ENCODE assay signal across 10 mouse cellular contexts in genomic region chrX:99522289-99522688, GRCm38 (mm10). TPM values are rescaled to one million over a fixed set of nuclear protein-coding genes. Genes with fewer than 3 reads are reported as not detected.
A peak's percentile ranks its signal among the peaks of the same experiment; 100 is the strongest.
DNase-seq lines count a peak whose midpoint lies in the region; ATAC-seq lines count a peak whose summit lies in the region.
"Had no signal": no experiment of that assay in that cellular context is flagged by ENCODE, and none has a peak within 500 bp of the region (broad histone marks: within the 10 kb centered on the region; RNA-seq: fewer than 3 reads in every experiment).

No protein-coding gene starts in this region.

- DNase-seq in ES-CJ7 (ENCODE audit: low read depth, low spot score): peak; percentile 89
- DNase-seq in embryo, embryonic 11 days: peak; percentile 75
- DNase-seq in right cerebral cortex, postnatal 4 days: no peak
- no peak for DNase-seq in Muller cell, postnatal 12 days (ENCODE audit: inconsistent ontology term)

- H3K4me1 ChIP-seq in hindbrain, embryonic 12.5 days: peaks cover 17% of the 10 kb centered on the region
- H3K4me1 ChIP-seq in midbrain, embryonic 16.5 days (ENCODE audit: control insufficient read depth, insufficient read depth, low read length): no peaks in the 10 kb centered on the region
- H3K4me1 ChIP-seq: liver, embryonic 13.5 days had no signal

- no peaks in the 10 kb centered on the region for H3K9me3 ChIP-seq in hindbrain, embryonic 12.5 days (replicated peaks)
- no peaks in the 10 kb centered on the region for H3K9me3 ChIP-seq in midbrain, embryonic 16.5 days (replicated peaks; ENCODE audit: control insufficient read depth, low read length, poor library complexity, severe bottlenecking)
- H3K9me3 ChIP-seq: embryonic facial prominence, embryonic 12.5 days; liver, embryonic 13.5 days had no signal

- ATAC-seq in hindbrain, embryonic 12.5 days (ENCODE audit: low FRiP score): peak; percentile 93
- peak; percentile 66 for ATAC-seq in midbrain, embryonic 16.5 days
- no peak for ATAC-seq in megakaryocyte, adult 5-6 weeks (ENCODE audit: poor library complexity, severe bottlenecking)
- ATAC-seq in erythroid progenitor cell, adult 5-6 weeks (replicated peaks; ENCODE audit: low FRiP score, poor library complexity, severe bottlenecking): no peak

- H3K27ac ChIP-seq in hindbrain, embryonic 12.5 days: 0 out of 2 replicates have a peak overlapping the region, but pooled peaks have one; percentile 35
- no peak overlapping the region for H3K27ac ChIP-seq in midbrain, embryonic 16.5 days (ENCODE audit: low read length)
- H3K27ac ChIP-seq: embryonic facial prominence, embryonic 12.5 days; liver, embryonic 13.5 days had no signal

- H3K36me3 ChIP-seq in hindbrain, embryonic 12.5 days: no peaks in the 10 kb centered on the region
- H3K36me3 ChIP-seq in midbrain, embryonic 16.5 days (ENCODE audit: control insufficient read depth, insufficient read depth, low read length): no peaks in the 10 kb centered on the region
- H3K36me3 ChIP-seq: embryonic facial prominence, embryonic 12.5 days; liver, embryonic 13.5 days had no signal

- no peak overlapping the region for H3K4me3 ChIP-seq in hindbrain, embryonic 12.5 days
- H3K4me3 ChIP-seq in midbrain, embryonic 16.5 days (ENCODE audit: low read depth, low read length): no peak overlapping the region
- H3K4me3 ChIP-seq: embryonic facial prominence, embryonic 12.5 days; liver, embryonic 13.5 days had no signal

- H3K9ac ChIP-seq in hindbrain, embryonic 12.5 days: no peak overlapping the region
- no peak overlapping the region for H3K9ac ChIP-seq in midbrain, embryonic 16.5 days (ENCODE audit: low read depth, low read length)
- H3K9ac ChIP-seq: embryonic facial prominence, embryonic 12.5 days; liver, embryonic 13.5 days had no signal

- H3K27me3 ChIP-seq in hindbrain, embryonic 12.5 days: peaks cover 59% of the 10 kb centered on the region
- peaks cover 13% of the 10 kb centered on the region for H3K27me3 ChIP-seq in midbrain, embryonic 16.5 days (ENCODE audit: control insufficient read depth, insufficient read depth, low read depth, low read length)

- no peak overlapping the region for H3K4me2 ChIP-seq in hindbrain, embryonic 12.5 days (replicated peaks)
- no peak overlapping the region for H3K4me2 ChIP-seq in midbrain, embryonic 16.5 days (ENCODE audit: low read length)
- H3K4me2 ChIP-seq: embryonic facial prominence, embryonic 12.5 days; liver, embryonic 13.5 days had no signal

- WGBS in hindbrain, embryonic 12.5 days: 29% methylated on average over 11 of the region's 11 CpGs
- WGBS in midbrain, embryonic 16.5 days: 17% methylated on average over 10 of the region's 11 CpGs

RNA-seq across cellular contexts. Expression of gene Pja1, which starts 51.2 kb away (rescaled TPM):
- 248 and 274 TPM in 2 replicates for polyA plus RNA-seq in hindbrain, embryonic 12.5 days (2016; fragmentation: Nextera tagmentation; extraction: Ambion mirVana)
- polyA plus RNA-seq in midbrain, embryonic 16.5 days (2015; fragmentation: Nextera tagmentation; extraction: Ambion mirVana): 431 and 432 TPM in 2 replicates
- total RNA-seq in megakaryocyte, adult 5-6 weeks (2015): 5.8 and 7.7 TPM in 2 replicates
- total RNA-seq in megakaryocyte, adult 5-6 weeks (2017): 13.6 and 20.4 TPM in 2 replicates
- 1.1 and 3.4 TPM in 2 replicates for total RNA-seq in erythroid progenitor cell, adult 5-6 weeks (2015; ENCODE audit: low replicate concordance)
- total RNA-seq in erythroid progenitor cell, adult 5-6 weeks (2017; ENCODE audit: low replicate concordance): 3.1 and 7.1 TPM in 2 replicates

Comparison
In these comparisons a context has a peak if more than half of its experiments do, and no peak if none do; other contexts are left out.
1. DNase-seq: peak in ES-CJ7 (single experiment) and embryo, embryonic 11 days (single experiment); none in right cerebral cortex, postnatal 4 days (single experiment) and Muller cell, postnatal 12 days (single experiment).
2. ATAC-seq: peak in hindbrain, embryonic 12.5 days (single experiment) and midbrain, embryonic 16.5 days (single experiment); none in megakaryocyte, adult 5-6 weeks (single experiment) and erythroid progenitor cell, adult 5-6 weeks (single experiment).